Mouse (Mus musculus) MEL (cell line): ENCODE data around the gene Slc8a2. TPM values are rescaled to one million over a fixed set of nuclear protein-coding genes. Genes with fewer than 3 reads are reported as not detected.

ENCODE experiments used
- DNase-seq: peaks from one replicate; pipeline ENCODE4 v3.0.0; 2011; ENCODE audit warnings: low read depth, low spot score
- H3K27ac ChIP-seq: 2 replicates; pipeline ENCODE4 v1.5.1; 2012; ENCODE audit warnings: low read depth, mild to moderate bottlenecking, control low read depth, low read length, moderate library complexity; ENCODE audit not compliant: control insufficient read depth
- H3K27me3 ChIP-seq, 2 experiments: fragments of 150-350 bp in 1 of 2; sonication (generic) in 1 of 2; 2 replicates each; pipeline ENCODE4 v1.6.1; 2012; ENCODE audit warnings: low read length in 2 of 2, mild to moderate bottlenecking in 2 of 2, improper control_type of control experiment in 1 of 2, moderate library complexity in 1 of 2; ENCODE audit not compliant: insufficient read depth in 2 of 2, control insufficient read depth in 1 of 2
- H3K36me3 ChIP-seq, 2 experiments: 2 replicates each; pipeline ENCODE4 v1.6.1; 2012 to 2014; ENCODE audit warnings: low read length in 2 of 2, improper control_type of control experiment in 1 of 2, inconsistent platforms in 1 of 2, mild to moderate bottlenecking in 1 of 2; ENCODE audit not compliant: insufficient read depth in 2 of 2, control insufficient read depth in 1 of 2
- H3K4me1 ChIP-seq, 2 experiments: fragments of 150-350 bp in 1 of 2; sonication (generic) in 1 of 2; 2 replicates each; pipeline ENCODE4 v1.6.1; 2012; ENCODE audit warnings: low read length in 2 of 2, improper control_type of control experiment in 1 of 2, mild to moderate bottlenecking in 1 of 2; ENCODE audit not compliant: insufficient read depth in 2 of 2, control insufficient read depth in 1 of 2
- H3K4me3 ChIP-seq, 2 experiments: fragments of 150-350 bp in 1 of 2; sonication (generic) in 1 of 2; 2 replicates each; pipeline ENCODE4 v1.5.1; 2012; ENCODE audit warnings: low read depth in 2 of 2, low read length in 2 of 2, mild to moderate bottlenecking in 2 of 2, moderate library complexity in 2 of 2, control low read depth in 1 of 2, improper control_type of control experiment in 1 of 2; ENCODE audit not compliant: control insufficient read depth in 1 of 2, insufficient read depth in 1 of 2
- H3K79me2 ChIP-seq: 2 replicates; pipeline ENCODE4 v1.6.1; 2012; ENCODE audit warnings: mild to moderate bottlenecking, low read length, moderate library complexity; ENCODE audit not compliant: control insufficient read depth, poor library complexity, insufficient read depth
- H3K9ac ChIP-seq: 2 replicates; pipeline ENCODE4 v1.6.1; 2012; ENCODE audit warnings: low read depth, mild to moderate bottlenecking, control low read depth, low read length, moderate library complexity; ENCODE audit not compliant: control insufficient read depth, poor library complexity, severe bottlenecking
- H3K9me3 ChIP-seq: fragments of 150-350 bp; sonication (generic); replicated peaks from 2 replicates; pipeline ENCODE4 v1.6.1; 2012; ENCODE audit warnings: mild to moderate bottlenecking, low read length, improper control_type of control experiment, moderate library complexity; ENCODE audit not compliant: insufficient read depth
- BHLHE40 ChIP-seq: IDR thresholded peaks from 2 replicates; pipeline ENCODE4 v1.6.1; 2012; ENCODE audit warnings: low read depth, mild to moderate bottlenecking, inconsistent platforms, low read length, improper control_type of control experiment, borderline replicate concordance
- CHD1 ChIP-seq: IDR thresholded peaks from 2 replicates; pipeline ENCODE4 v1.6.1; 2012; ENCODE audit warnings: low read depth, mild to moderate bottlenecking, inconsistent platforms, low read length, improper control_type of control experiment
- CHD2 ChIP-seq: IDR thresholded peaks from 2 replicates; pipeline ENCODE4 v1.6.1; 2011; ENCODE audit warnings: low read length, improper control_type of control experiment
- CTCF ChIP-seq, 3 experiments: IDR thresholded peaks in 2 of 3; conservative IDR thresholded peaks in 1 of 3; 2 replicates each; pipeline ENCODE4 v1.5.1; 2011 to 2012; ENCODE audit warnings: low read length in 3 of 3, low read depth in 2 of 3, mild to moderate bottlenecking in 2 of 3, improper control_type of control experiment in 1 of 3, inconsistent platforms in 1 of 3, mixed read lengths in 1 of 3, moderate library complexity in 1 of 3; ENCODE audit not compliant: control insufficient read depth in 1 of 3, insufficient read depth in 1 of 3, poor library complexity in 1 of 3, severe bottlenecking in 1 of 3
- E2F4 ChIP-seq: IDR thresholded peaks from 2 replicates; pipeline ENCODE4 v1.6.1; 2011; ENCODE audit warnings: low read depth, low read length, improper control_type of control experiment, borderline replicate concordance
- GABPA ChIP-seq: IDR thresholded peaks from 2 replicates; pipeline ENCODE4 v1.6.1; 2012; ENCODE audit warnings: low read depth, mild to moderate bottlenecking, inconsistent platforms, low read length, improper control_type of control experiment, moderate library complexity
- GATA1 ChIP-seq: IDR thresholded peaks from 2 replicates; pipeline ENCODE4 v1.6.1; 2011; ENCODE audit warnings: low read depth, low read length, improper control_type of control experiment
- HCFC1 ChIP-seq: IDR thresholded peaks from 2 replicates; pipeline ENCODE4 v1.6.1; 2012; ENCODE audit warnings: low read depth, mild to moderate bottlenecking, inconsistent platforms, low read length, improper control_type of control experiment, moderate library complexity
- KAT2A ChIP-seq: conservative IDR thresholded peaks from 2 replicates; pipeline ENCODE4 v1.6.1; 2012; ENCODE audit warnings: low read depth, low read length, improper control_type of control experiment, inconsistent platforms
- MAFK ChIP-seq: IDR thresholded peaks from 2 replicates; pipeline ENCODE4 v1.6.1; 2011; ENCODE audit warnings: low read depth, mild to moderate bottlenecking, low read length, improper control_type of control experiment, borderline replicate concordance
- MAZ ChIP-seq: IDR thresholded peaks from 2 replicates; pipeline ENCODE4 v1.6.1; 2012; ENCODE audit warnings: low read depth, mild to moderate bottlenecking, inconsistent platforms, low read length, improper control_type of control experiment
- MEF2A ChIP-seq: IDR thresholded peaks from 2 replicates; pipeline ENCODE4 v1.6.1; 2014; ENCODE audit warnings: low read depth, mild to moderate bottlenecking, inconsistent platforms, low read length, improper control_type of control experiment; ENCODE audit not compliant: poor library complexity, insufficient replicate concordance, severe bottlenecking; ENCODE audit errors: extremely low read depth
- MXI1 ChIP-seq: IDR thresholded peaks from 2 replicates; pipeline ENCODE4 v1.6.1; 2011; ENCODE audit warnings: mild to moderate bottlenecking, low read depth, low read length, improper control_type of control experiment
- MYC ChIP-seq: IDR thresholded peaks from 2 replicates; pipeline ENCODE4 v1.6.1; 2011; ENCODE audit warnings: low read depth, mild to moderate bottlenecking, low read length, improper control_type of control experiment, moderate library complexity
- NELFE ChIP-seq: IDR thresholded peaks from 2 replicates; pipeline ENCODE4 v1.6.1; 2011; ENCODE audit warnings: low read depth, low read length, improper control_type of control experiment
- POLR2A ChIP-seq, 2 experiments: IDR thresholded peaks; 2 replicates each; pipeline ENCODE4 v1.6.1; 2011 to 2012; ENCODE audit warnings: low read length in 2 of 2, mild to moderate bottlenecking in 2 of 2, control low read depth in 1 of 2, improper control_type of control experiment in 1 of 2, low read depth in 1 of 2, moderate library complexity in 1 of 2; ENCODE audit not compliant: control insufficient read depth in 1 of 2, insufficient read depth in 1 of 2, poor library complexity in 1 of 2
- POLR2AphosphoS2 ChIP-seq: IDR thresholded peaks from 2 replicates; pipeline ENCODE4 v1.6.1; 2011; ENCODE audit warnings: low read length, improper control_type of control experiment
- POLR2AphosphoS5 ChIP-seq: IDR thresholded peaks from 2 replicates; pipeline ENCODE4 v1.6.1; 2012; ENCODE audit warnings: low read depth, borderline replicate concordance, mild to moderate bottlenecking, inconsistent platforms, low read length, moderate library complexity, mixed read lengths
- RAD21 ChIP-seq: IDR thresholded peaks from 2 replicates; pipeline ENCODE4 v1.6.1; 2011; ENCODE audit warnings: mild to moderate bottlenecking, low read depth, low read length, improper control_type of control experiment
- RCOR1 ChIP-seq: IDR thresholded peaks from 2 replicates; pipeline ENCODE4 v1.6.1; 2012; ENCODE audit warnings: low read depth, mild to moderate bottlenecking, inconsistent platforms, low read length, improper control_type of control experiment
- SIN3A ChIP-seq: IDR thresholded peaks from 2 replicates; pipeline ENCODE4 v1.6.1; 2012; ENCODE audit warnings: low read length, improper control_type of control experiment, inconsistent platforms
- SMC3 ChIP-seq: IDR thresholded peaks from 2 replicates; pipeline ENCODE4 v1.6.1; 2011; ENCODE audit warnings: low read depth, low read length, improper control_type of control experiment
- TAL1 ChIP-seq: IDR thresholded peaks from 2 replicates; pipeline ENCODE4 v1.6.1; 2012; ENCODE audit warnings: mild to moderate bottlenecking, inconsistent platforms, low read length, moderate library complexity, mixed read lengths
- TBP ChIP-seq: IDR thresholded peaks from 2 replicates; pipeline ENCODE4 v1.8.0; 2011; ENCODE audit warnings: low read depth, low read length, improper control_type of control experiment
- TCF12 ChIP-seq: IDR thresholded peaks from 2 replicates; pipeline ENCODE4 v1.6.1; 2014; ENCODE audit warnings: low read depth, mild to moderate bottlenecking, inconsistent platforms, low read length, improper control_type of control experiment, moderate library complexity
- UBTF ChIP-seq: IDR thresholded peaks from 2 replicates; pipeline ENCODE4 v1.6.1; 2012; ENCODE audit warnings: low read depth, mild to moderate bottlenecking, inconsistent platforms, low read length, improper control_type of control experiment, moderate library complexity, borderline replicate concordance; ENCODE audit not compliant: insufficient read depth
- USF1 ChIP-seq: IDR thresholded peaks from 2 replicates; pipeline ENCODE4 v1.6.1; 2014; ENCODE audit warnings: low read depth, mild to moderate bottlenecking, inconsistent platforms, low read length, improper control_type of control experiment, moderate library complexity
- ZC3H11A ChIP-seq: IDR thresholded peaks from 2 replicates; pipeline ENCODE4 v1.6.1; 2012; ENCODE audit warnings: low read depth, mild to moderate bottlenecking, inconsistent platforms, low read length, improper control_type of control experiment
- ZMIZ1 ChIP-seq: IDR thresholded peaks from 2 replicates; pipeline ENCODE4 v1.6.1; 2012; ENCODE audit warnings: low read depth, mild to moderate bottlenecking, inconsistent platforms, low read length, improper control_type of control experiment, moderate library complexity
- polyA plus RNA-seq, 2 experiments: library from polyadenylated mRNA; stranded (reverse) in 1 of 2; unstranded in 1 of 2; fragments of >175 nt in 1 of 2; fragments of >200 nt in 1 of 2; gene quantifications; 2 replicates each; pipeline versions ENCODE4 v1.2.1 to v1.2.4; 2012; ENCODE audit warnings: low replicate concordance in 2 of 2, low read depth in 1 of 2; ENCODE audit not compliant: insufficient read length in 2 of 2, insufficient read depth in 1 of 2, missing spikeins in 1 of 2
- total RNA-seq: library from RNA; depleted of rRNA; stranded (reverse); fragments of 300-350 nt; gene quantifications from 2 replicates; pipeline ENCODE4 v1.2.3, GENCODE M21; 2012

Gene Slc8a2
- total and polyA plus RNA-seq, 3 experiments = 0.06 TPM; not detected in 2

GRCm38 (mm10) chr7:16116418-16116817 is 13.2 kb upstream of the Slc8a2 start (continued):
- no peak for TF ChIP-seq CHD1
- TF ChIP-seq, all 39 proteins: peak for 0

GRCm38 (mm10) chr7:16117100-16117499 is 12.5 kb upstream of the Slc8a2 start:
- H3K79me2 ChIP-seq = no peaks in the 10 kb centered on the region
- H3K27ac ChIP-seq = no peak overlapping the region
- no peak for DNase-seq
- no peak overlapping the region for H3K9ac ChIP-seq
- no peaks in the 10 kb centered on the region for H3K27me3 ChIP-seq
- TF ChIP-seq HCFC1 = no peak
- TF ChIP-seq TBP = no peak
- no peak for TF ChIP-seq MAFK
- no peak for TF ChIP-seq UBTF
- no peak for TF ChIP-seq NELFE
- no peak for TF ChIP-seq POLR2AphosphoS5
- no peak for TF ChIP-seq KAT2A
- no peak for TF ChIP-seq E2F4
- no peak for TF ChIP-seq TAL1
- no peak for TF ChIP-seq ZMIZ1
- no peak for TF ChIP-seq POLR2AphosphoS2
- TF ChIP-seq GABPA = no peak
- no peak for TF ChIP-seq MAZ
- no peak for TF ChIP-seq POLR2A (IDR thresholded peaks at IDR 0.05; ENCODE audit: control insufficient read depth in 1 of 2, insufficient read depth in 1 of 2, low read depth in 1 of 2, low read length in 2 of 2, poor library complexity in 1 of 2)
- TF ChIP-seq GATA1 = no peak
- TF ChIP-seq MEF2A = no peak
- TF ChIP-seq, all 39 proteins: peak for 0
- H3K9me3 ChIP-seq = no peaks in the 10 kb centered on the region
- peaks cover 0 to 3% of the 10 kb centered on the region in 2 experiments; a peak in 1 of 4 replicates for H3K4me1 ChIP-seq
- no peak overlapping the region for H3K4me3 ChIP-seq
- no peaks in the 10 kb centered on the region; a peak in 1 of 4 replicates for H3K36me3 ChIP-seq

DNA sequence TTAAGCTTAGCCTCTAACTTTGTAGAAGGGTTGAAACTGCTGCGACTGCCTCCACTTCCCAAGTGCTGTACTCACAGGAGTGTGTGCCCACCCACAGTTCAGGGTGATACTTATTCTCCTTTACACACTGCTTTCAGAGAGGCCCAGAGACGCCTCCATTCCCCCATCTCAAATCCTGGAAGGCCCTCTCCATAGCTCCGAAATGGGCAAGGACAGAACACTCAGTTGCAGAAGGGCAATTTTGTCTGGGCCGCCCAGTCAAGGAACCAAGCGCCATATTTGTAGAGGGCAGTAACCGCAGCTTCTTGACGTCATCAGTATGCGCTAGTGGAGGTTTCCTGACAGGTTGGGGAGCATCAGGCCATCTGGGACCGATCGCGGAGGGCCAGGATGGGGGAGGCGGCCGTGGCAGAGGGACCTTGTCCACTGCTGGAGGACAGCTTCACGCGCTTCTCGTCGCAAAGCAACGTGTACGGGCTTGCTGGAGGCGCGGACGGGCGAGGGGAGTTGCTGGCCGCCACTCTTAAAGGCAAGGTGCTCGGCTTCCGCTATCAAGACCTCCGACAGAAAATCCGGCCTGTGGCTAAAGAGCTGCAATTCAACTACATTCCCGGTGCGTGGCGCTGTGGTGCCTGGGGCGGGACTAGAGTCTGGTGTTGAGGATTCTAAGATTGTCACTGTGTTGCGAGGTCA is 9.9 kb upstream of the Slc8a2 start, which contains the start of gene Kptn:
Gene Kptn, plus strand, starts transcription at position 327 of the 693 bp plus-strand sequence.
- H3K4me1 ChIP-seq = peaks cover 0 to 3% of the 10 kb centered on the region in 2 experiments; a peak in 1 of 4 replicates
- no peaks in the 10 kb centered on the region for H3K36me3 ChIP-seq
- DNase-seq = peak; percentile 96
- no peaks in the 10 kb centered on the region for H3K9me3 ChIP-seq
- no peaks in the 10 kb centered on the region for H3K27me3 ChIP-seq
- H3K27ac ChIP-seq = peak within 1 kb of the TSS; percentile 70
- peak within 1 kb of the TSS; percentile 86 for H3K9ac ChIP-seq
- H3K4me3 ChIP-seq = peak within 1 kb of the TSS; percentile 84 to 91
- no peaks in the 10 kb centered on the region for H3K79me2 ChIP-seq
- TF ChIP-seq RAD21 = peak; percentile 25
- peak; percentile 59 for TF ChIP-seq NELFE
- peak; percentile 95 for TF ChIP-seq HCFC1
- peak; percentile 46 for TF ChIP-seq SMC3
- TF ChIP-seq ZC3H11A = no peak
- no peak for TF ChIP-seq MEF2A
- TF ChIP-seq TCF12 = peak; percentile 48; the same call in 1 of the 2 replicates
- TF ChIP-seq BHLHE40 = no peak
- peak; percentile 87 for TF ChIP-seq SIN3A
- TF ChIP-seq MXI1 = peak; percentile 65
- TF ChIP-seq TBP = peak; percentile 46; the same call in 1 of the 2 replicates
- no peak for TF ChIP-seq CHD2
- TF ChIP-seq USF1 = peak; percentile 39; the same call in 1 of the 2 replicates
- no peak for TF ChIP-seq RCOR1
- 0 out of 2 replicates have a peak, but pooled peaks have one; percentile 33 for TF ChIP-seq MAZ
- TF ChIP-seq MYC = 0 out of 2 replicates have a peak, but pooled peaks have one; percentile 1
- TF ChIP-seq CTCF (IDR thresholded peaks at IDR 0.05 in 2 of 3, conservative IDR thresholded peaks at IDR 0.05 in 1 of 3; ENCODE audit: control insufficient read depth in 1 of 3, insufficient read depth in 1 of 3, low read depth in 2 of 3, low read length in 3 of 3, poor library complexity in 1 of 3, severe bottlenecking in 1 of 3) = peak; percentile 86 to 90 (median 88)
- TF ChIP-seq CHD1 = no peak
